Mouse (Mus musculus) embryonic facial prominence, embryonic 12.5 days (tissue): ENCODE measurements at regions not wholly inside any gene's neighbourhood (a gene's known extent, or its start where the extent isn't known, plus 50 kb on each side); places are given as distances from the start of the nearest gene placed in this dataset.

Source experiments
- ATAC-seq: fragments of 200-750 bp; cut with Nextera tagmentation; 2 replicates; pipeline ENCODE4 v1.8.0; 2017; ENCODE audit not compliant: insufficient number of reproducible peaks, insufficient read depth, low FRiP score, low TSS enrichment
- H3K27ac ChIP-seq: fragments of 300-500 bp; sonication (generic); 2 replicates; pipeline ENCODE4 v1.5.1; 2016; ENCODE audit warnings: mild to moderate bottlenecking
- H3K27me3 ChIP-seq: fragments of 300-500 bp; sonication (generic); 2 replicates; pipeline ENCODE4 v1.6.1; 2016; ENCODE audit warnings: mild to moderate bottlenecking, moderate library complexity
- H3K36me3 ChIP-seq: fragments of 300-500 bp; sonication (generic); 2 replicates; pipeline ENCODE4 v1.6.1; 2016; ENCODE audit warnings: mild to moderate bottlenecking
- H3K4me1 ChIP-seq: fragments of 300-500 bp; sonication (generic); 2 replicates; pipeline ENCODE4 v1.6.1; 2016
- H3K4me2 ChIP-seq: fragments of 300-500 bp; sonication (generic); replicated peaks from 2 replicates; pipeline ENCODE4 v1.6.1; 2016; ENCODE audit warnings: mild to moderate bottlenecking, moderate library complexity
- H3K4me3 ChIP-seq: fragments of 300-500 bp; sonication (generic); 2 replicates; pipeline ENCODE4 v1.5.1; 2016; ENCODE audit warnings: mild to moderate bottlenecking
- H3K9ac ChIP-seq: fragments of 300-500 bp; sonication (generic); 2 replicates; pipeline ENCODE4 v1.6.1; 2016; ENCODE audit warnings: mild to moderate bottlenecking, moderate library complexity
- H3K9me3 ChIP-seq: fragments of 300-500 bp; sonication (generic); 2 replicates; pipeline ENCODE4 v1.6.1; 2016; ENCODE audit warnings: mild to moderate bottlenecking, moderate library complexity
- WGBS: fragments of 180-500 bp; shearing (Covaris S2); methylation state at CpG from one replicate; pipeline ENCODE4 v1.1.7; 2016; 5-methylcytosine and 5-hydroxymethylcytosine counted together

DNA sequence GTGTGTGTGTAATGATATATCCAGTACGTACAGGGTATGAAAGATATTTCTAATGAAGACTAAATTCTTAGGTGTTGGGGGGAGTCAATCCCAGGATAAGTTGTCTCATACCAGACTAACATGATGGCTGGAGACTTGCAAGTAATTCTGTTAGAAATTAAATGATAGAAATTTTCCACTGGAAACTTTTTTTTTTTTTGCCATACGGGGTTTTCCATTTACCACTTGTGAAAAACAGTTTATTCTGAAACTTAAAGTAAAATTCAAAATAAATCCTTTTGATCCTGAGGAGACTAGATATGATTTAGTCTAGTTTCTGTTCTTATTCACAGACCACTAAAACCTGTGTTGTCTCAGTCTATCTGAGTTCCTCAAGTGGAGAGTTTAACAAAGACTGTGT, 119.5 kb upstream of the Mmadhc start:
- 93% methylated on average over 2 of the region's 2 CpGs for WGBS
- no peaks in the 10 kb centered on the region for H3K9me3 ChIP-seq
- no peaks in the 10 kb centered on the region for H3K4me1 ChIP-seq
- H3K27me3 ChIP-seq = no peaks in the 10 kb centered on the region
- H3K36me3 ChIP-seq = no peaks in the 10 kb centered on the region
- no peak overlapping the region for H3K4me2 ChIP-seq
- no peak overlapping the region for H3K27ac ChIP-seq
- H3K9ac ChIP-seq = no peak overlapping the region
- no peak for ATAC-seq
- no peak overlapping the region for H3K4me3 ChIP-seq

DNA sequence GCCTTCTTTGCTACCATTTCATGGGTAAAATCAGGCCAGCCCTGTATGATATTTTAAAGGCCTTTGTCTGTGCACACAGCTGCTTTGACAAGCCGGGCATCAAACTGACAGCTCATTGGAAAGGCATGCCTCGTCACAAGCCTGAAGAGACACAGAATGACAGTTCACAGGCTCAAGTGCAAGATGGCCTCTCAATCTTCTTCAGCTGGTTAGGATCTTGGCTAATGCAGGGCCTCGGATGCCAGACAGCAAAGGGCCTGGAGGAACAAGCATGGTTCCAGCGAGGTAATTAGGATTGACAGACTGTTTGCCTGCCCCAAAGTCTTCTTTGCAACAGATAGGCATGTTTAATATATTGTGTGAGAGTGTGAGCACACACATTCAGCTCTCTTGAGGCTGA, 109.3 kb upstream of the Mmadhc start:
- WGBS = 66% methylated on average over 4 of the region's 4 CpGs
- Histone ChIP-seq H3K4me1 (no peaks in the 10 kb centered on the region), H3K27ac (no peak overlapping the region), H3K9ac (no peak overlapping the region), H3K27me3 (no peaks in the 10 kb centered on the region), H3K4me3 (no peak overlapping the region), H3K4me2 (no peak overlapping the region), H3K36me3 (no peaks in the 10 kb centered on the region), H3K9me3 (no peaks in the 10 kb centered on the region)
- ATAC-seq = no peak

DNA sequence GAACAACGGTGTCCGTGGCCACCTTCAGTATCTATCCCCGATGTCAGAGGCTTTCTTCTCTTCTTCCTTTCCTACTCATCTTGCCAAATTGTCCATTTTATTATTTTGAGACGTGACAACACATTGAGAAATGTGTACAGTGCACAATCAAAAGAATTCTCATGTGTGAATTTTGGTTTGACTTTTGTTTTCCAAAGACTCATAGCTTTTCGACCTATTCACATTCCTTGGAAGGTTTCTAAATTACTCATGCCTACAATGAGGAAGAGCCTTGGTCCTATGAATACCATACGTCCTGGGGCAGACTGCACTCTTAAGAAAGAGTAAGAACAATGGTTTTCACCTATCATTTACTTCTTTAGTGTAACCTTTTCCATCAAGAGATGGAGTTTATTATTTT, 106.5 kb upstream of the Mmadhc start:
- 82% methylated on average over 6 of the region's 6 CpGs for WGBS

DNA sequence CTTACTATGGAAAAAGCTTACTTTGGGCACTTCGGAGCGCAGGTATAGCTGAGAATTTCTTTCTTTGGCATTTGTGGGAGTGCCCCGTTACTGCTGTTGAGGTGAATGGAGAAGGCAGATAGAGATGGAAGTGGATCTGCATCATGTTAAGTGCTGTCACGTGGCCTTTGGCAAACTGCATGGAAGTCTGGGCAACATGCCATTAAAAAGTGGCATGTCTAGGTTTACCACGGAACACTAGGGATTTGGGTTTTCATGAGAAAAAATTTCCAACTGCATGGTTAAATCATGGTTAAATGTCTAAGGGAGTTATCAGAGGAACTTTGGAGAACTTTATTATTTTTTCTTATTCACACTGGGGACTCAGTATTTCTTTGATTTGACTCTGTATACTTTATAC, 102.0 kb upstream of the Mmadhc start:
- Histone ChIP-seq H3K36me3 (no peaks in the 10 kb centered on the region), H3K4me2 (no peak overlapping the region), H3K4me1 (no peaks in the 10 kb centered on the region), H3K27me3 (no peaks in the 10 kb centered on the region), H3K9me3 (no peaks in the 10 kb centered on the region), H3K4me3 (no peak overlapping the region), H3K27ac (no peak overlapping the region), H3K9ac (no peak overlapping the region)
- WGBS = 78% methylated on average over 5 of the region's 5 CpGs
- no peak for ATAC-seq

More for the DNA sequence above, 106.5 kb upstream of the Mmadhc start:
- Histone ChIP-seq H3K4me1 (no peaks in the 10 kb centered on the region), H3K4me3 (no peak overlapping the region), H3K9ac (no peak overlapping the region), H3K9me3 (no peaks in the 10 kb centered on the region), H3K27me3 (no peaks in the 10 kb centered on the region), H3K4me2 (no peak overlapping the region), H3K27ac (no peak overlapping the region), H3K36me3 (no peaks in the 10 kb centered on the region)
- no peak for ATAC-seq

DNA sequence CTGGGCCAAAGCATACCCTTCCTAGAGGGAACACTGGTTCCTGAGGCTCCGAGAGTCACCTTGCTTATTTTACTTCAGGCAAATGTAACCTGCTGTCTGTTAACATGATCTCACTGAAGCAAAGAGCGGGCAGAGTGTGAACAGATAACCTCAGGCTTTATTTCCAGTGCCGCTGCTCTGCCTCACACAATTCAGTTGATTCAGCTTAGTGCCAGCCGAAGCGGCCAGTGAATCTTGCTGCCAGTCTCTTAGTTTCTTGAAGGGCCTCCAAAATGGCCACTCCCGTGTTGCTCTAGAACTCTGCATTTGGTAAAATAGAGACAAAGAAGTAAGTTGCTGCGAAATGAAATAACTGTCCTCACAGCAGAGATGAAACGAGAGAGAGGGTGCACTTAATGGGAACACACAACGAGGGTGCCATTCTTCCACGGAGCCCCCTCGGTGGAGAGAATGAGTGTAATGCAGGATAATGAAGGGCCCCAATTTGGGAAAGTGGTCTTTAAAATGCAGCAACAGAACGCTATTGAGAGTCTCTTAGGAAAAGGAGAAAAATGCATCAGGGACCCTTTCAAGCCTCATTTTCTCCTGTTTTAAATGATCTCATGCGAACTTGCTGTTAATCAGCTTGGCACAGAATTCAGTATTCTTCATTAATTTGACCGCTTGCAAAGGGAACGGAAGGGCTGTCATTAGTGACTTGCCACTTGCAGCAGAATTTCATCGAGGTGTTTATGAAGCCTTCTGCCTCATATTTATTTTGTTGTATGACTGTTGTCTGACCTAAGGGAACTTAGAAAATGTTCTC, 81.2 kb upstream of the Mmadhc start:
- WGBS = 74% methylated on average over 16 of the region's 16 CpGs
- no peak overlapping the region for H3K27ac ChIP-seq
- H3K9ac ChIP-seq = no peak overlapping the region
- H3K36me3 ChIP-seq = no peaks in the 10 kb centered on the region
- H3K4me2 ChIP-seq = no peak overlapping the region
- no peaks in the 10 kb centered on the region for H3K9me3 ChIP-seq
- peaks cover 3% of the 10 kb centered on the region; the same call in 1 of the 2 replicates for H3K4me1 ChIP-seq
- no peak overlapping the region for H3K4me3 ChIP-seq
- ATAC-seq = no peak
- no peaks in the 10 kb centered on the region for H3K27me3 ChIP-seq

DNA sequence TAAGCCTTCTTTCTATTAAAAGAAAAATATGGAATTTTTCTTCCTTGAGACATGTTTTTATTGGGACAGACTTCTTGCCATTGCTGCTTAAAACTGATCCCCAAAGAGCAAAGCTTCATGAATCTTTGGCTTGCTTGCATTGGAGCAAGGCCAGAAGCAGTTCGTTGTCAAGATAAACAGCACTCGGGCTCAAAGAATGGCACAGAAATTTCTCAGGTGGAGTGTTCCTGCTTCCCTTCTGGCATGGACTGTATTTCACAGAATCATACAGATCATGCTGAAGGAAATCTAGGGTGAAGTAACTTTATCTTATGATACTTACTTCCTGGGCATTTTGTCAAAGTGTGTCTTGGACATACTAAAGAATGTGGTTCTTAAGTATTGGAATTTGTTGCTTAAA, 77.0 kb upstream of the Mmadhc start:
- H3K4me2 ChIP-seq = no peak overlapping the region
- no peak overlapping the region for H3K9ac ChIP-seq
- H3K4me3 ChIP-seq = no peak overlapping the region
- no peak overlapping the region for H3K27ac ChIP-seq
- no peaks in the 10 kb centered on the region for H3K36me3 ChIP-seq
- peaks cover 3% of the 10 kb centered on the region; the same call in 1 of the 2 replicates for H3K4me1 ChIP-seq
- no peaks in the 10 kb centered on the region for H3K27me3 ChIP-seq
- no peak for ATAC-seq
- whole genome bisulfite sequencing = 55% methylated on average over 2 of the region's 2 CpGs
- H3K9me3 ChIP-seq = no peaks in the 10 kb centered on the region

DNA sequence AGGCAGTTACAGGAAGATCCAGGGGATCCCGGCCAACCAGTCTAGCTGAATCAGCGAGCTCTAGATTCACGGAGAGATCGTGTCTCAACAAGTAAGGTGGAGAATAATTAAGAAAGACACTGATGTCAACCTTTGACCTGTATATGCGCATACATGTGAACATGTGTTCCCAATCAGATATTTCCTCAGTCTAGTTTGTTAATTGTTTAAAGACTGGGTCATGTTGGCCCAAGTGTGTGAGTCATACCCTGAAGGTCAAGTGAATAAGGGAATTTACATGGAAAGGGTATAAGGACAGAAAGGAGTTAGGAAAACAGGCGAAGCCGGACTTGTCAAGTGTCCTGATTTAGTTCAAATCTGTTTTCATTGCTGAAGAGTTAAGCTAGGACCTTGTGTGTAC, 76.4 kb upstream of the Mmadhc start:
- no peak overlapping the region for H3K9ac ChIP-seq
- no peaks in the 10 kb centered on the region for H3K36me3 ChIP-seq
- no peak overlapping the region for H3K4me3 ChIP-seq
- H3K27me3 ChIP-seq = no peaks in the 10 kb centered on the region
- H3K9me3 ChIP-seq = no peaks in the 10 kb centered on the region
- WGBS = 48% methylated on average over 7 of the region's 7 CpGs
- no peak overlapping the region for H3K4me2 ChIP-seq
- H3K4me1 ChIP-seq = peaks cover 3% of the 10 kb centered on the region; the same call in 1 of the 2 replicates
- ATAC-seq = no peak
- no peak overlapping the region for H3K27ac ChIP-seq

DNA sequence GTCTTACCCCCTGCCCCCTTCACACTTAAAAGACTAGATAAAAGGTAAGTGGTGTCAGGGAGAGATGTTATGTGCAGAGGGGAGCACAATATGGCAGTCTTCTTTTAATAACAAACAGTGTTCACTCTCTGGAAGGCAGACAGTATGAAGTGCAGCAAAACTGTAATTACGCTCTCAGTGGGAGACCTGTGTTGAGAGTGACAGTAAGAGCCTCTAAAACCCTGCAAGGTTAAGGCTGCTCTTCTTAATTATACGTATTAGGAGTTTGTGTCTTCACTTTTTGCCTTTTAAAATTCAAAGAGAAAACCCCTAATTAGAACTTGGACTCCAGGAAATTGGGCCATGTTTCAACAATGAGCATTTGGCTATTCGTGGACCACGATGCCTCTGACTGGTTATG, 72.2 kb upstream of the Mmadhc start:
- ATAC-seq = no peak
- WGBS = 66% methylated on average over 4 of the region's 4 CpGs

DNA sequence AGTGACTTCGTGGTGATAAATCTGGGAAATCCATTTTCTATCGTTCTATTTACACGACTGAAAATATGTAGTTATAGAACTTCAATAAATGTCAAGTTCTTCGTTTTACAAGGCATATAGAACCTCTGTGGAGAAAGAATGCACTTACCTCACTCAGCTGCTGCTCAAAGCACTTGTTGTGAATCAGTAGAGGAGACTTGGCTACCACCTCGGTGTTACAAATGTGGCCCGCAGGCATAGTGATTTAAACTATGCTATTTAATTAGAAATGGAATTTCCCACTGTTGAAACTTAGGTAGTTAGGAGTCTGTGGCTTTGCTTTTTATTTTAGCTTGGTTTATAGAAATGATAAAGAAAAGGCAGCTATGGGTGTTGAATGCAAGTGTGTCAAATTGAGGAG, 71.8 kb upstream of the Mmadhc start:
- H3K9me3 ChIP-seq = no peaks in the 10 kb centered on the region
- H3K27me3 ChIP-seq = no peaks in the 10 kb centered on the region
- H3K36me3 ChIP-seq = no peaks in the 10 kb centered on the region
- H3K9ac ChIP-seq = no peak overlapping the region
- ATAC-seq = no peak
- 0 out of 2 replicates have a peak, but pooled peaks cover 3% of the 10 kb centered on the region for H3K4me1 ChIP-seq
- no peak overlapping the region for H3K4me2 ChIP-seq
- 74% methylated on average over 6 of the region's 6 CpGs for WGBS
- H3K4me3 ChIP-seq = no peak overlapping the region
- no peak overlapping the region for H3K27ac ChIP-seq

More for the DNA sequence above, 72.2 kb upstream of the Mmadhc start:
- Histone ChIP-seq H3K4me3 (no peak overlapping the region), H3K36me3 (no peaks in the 10 kb centered on the region), H3K27ac (no peak overlapping the region), H3K9me3 (no peaks in the 10 kb centered on the region), H3K4me2 (no peak overlapping the region), H3K4me1 (peaks cover 3% of the 10 kb centered on the region; the same call in 1 of the 2 replicates), H3K27me3 (no peaks in the 10 kb centered on the region), H3K9ac (no peak overlapping the region)

DNA sequence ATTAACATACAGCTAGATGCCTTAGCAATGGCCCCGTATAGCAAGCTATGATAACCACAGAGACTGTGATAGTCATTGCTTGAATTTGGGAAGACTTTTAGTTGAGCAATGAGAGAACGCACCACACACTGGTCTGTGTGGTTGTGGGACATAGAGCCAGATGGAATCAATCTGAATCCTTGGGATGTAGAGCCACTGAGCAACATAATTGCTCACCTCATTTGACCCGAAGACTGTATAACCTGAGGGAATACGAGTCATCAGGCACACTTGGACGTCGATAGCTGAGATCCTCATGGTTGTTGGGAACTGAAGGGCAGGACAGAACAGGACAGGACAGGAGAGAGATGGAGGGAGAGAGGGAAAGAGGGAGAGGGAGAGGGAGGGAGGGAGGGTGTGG, 68.6 kb upstream of the Mmadhc start:
- H3K4me2 ChIP-seq = no peak overlapping the region
- no peaks in the 10 kb centered on the region for H3K36me3 ChIP-seq
- no peak overlapping the region for H3K4me3 ChIP-seq
- H3K27ac ChIP-seq = no peak overlapping the region
- H3K4me1 ChIP-seq = no peaks in the 10 kb centered on the region
- WGBS = 45% methylated on average over 6 of the region's 6 CpGs
- no peak for ATAC-seq
- H3K27me3 ChIP-seq = no peaks in the 10 kb centered on the region
- H3K9ac ChIP-seq = no peak overlapping the region
- no peaks in the 10 kb centered on the region for H3K9me3 ChIP-seq

DNA sequence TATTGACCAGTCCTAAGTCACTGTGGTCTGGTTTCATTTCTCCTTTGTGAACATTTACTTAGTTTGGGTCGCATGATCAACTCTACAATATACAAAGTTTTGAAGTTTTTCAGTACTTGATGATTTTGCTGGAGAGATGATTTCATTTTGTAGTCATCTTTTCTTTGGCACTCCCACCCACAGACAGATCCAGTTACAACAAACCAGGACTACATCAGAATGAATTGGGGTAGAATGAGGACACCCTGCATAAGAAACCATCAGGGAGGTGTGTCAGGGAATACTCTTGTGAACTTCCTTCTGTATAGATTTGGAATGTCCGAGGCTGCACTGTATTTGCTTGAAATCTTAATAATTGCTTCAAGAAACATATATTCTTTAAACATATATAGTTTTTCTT, 59.5 kb upstream of the Mmadhc start:
- no peak overlapping the region for H3K4me3 ChIP-seq
- no peak for ATAC-seq
- no peaks in the 10 kb centered on the region for H3K9me3 ChIP-seq
- H3K36me3 ChIP-seq = no peaks in the 10 kb centered on the region
- no peak overlapping the region for H3K9ac ChIP-seq
- H3K4me2 ChIP-seq = no peak overlapping the region
- H3K27me3 ChIP-seq = no peaks in the 10 kb centered on the region
- H3K4me1 ChIP-seq = no peaks in the 10 kb centered on the region
- H3K27ac ChIP-seq = no peak overlapping the region
- WGBS = 85% methylated on average over 2 of the region's 2 CpGs

DNA sequence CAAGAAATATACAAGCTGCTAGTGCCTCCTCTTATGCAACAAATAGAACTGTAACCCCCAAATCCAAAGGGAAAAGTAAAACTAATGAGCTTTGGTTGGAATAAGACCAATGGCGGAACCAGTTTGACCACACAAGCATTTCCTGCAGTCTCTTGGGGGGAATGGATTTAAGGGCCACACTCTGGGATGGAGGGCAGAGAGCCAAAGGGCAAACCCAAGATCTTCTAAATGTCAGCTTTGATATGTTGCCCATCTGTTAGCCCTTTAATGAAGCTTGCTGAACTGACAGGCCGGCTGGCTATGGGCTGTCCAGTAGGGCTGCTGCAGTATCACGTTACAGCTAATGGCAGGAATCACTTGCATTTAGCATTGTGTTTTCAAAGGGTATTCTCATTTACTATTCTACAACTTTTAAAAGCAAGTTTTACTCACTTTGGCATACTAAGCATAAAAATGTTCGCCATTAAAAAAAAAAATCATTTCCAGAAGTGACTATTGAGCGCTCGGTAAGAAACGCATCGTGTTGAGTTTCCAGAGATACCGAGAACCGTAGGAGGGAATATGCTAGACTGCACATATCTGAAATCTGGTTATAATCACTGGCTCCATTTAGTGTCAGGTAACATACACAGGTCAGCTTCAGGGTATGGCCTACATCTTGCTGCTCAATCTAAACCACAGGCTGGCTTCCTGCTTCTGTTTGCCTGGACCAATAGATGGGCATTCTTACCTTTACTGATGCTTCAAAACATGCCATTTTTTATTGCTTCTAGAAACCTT, 51.1 kb upstream of the Mmadhc start:
- Histone ChIP-seq H3K4me1 (peaks cover 7% of the 10 kb centered on the region; the same call in 1 of the 2 replicates), H3K9ac (no peak overlapping the region), H3K4me3 (no peak overlapping the region), H3K36me3 (no peaks in the 10 kb centered on the region), H3K27me3 (no peaks in the 10 kb centered on the region), H3K4me2 (no peak overlapping the region), H3K27ac (0 out of 2 replicates have a peak overlapping the region, but pooled peaks have one; percentile 30), H3K9me3 (no peaks in the 10 kb centered on the region)
- no peak for ATAC-seq
- 20% methylated on average over 10 of the region's 10 CpGs for WGBS
